Mouse (Mus musculus): ENCODE measurements around the gene Arhgap9.

DNA sequence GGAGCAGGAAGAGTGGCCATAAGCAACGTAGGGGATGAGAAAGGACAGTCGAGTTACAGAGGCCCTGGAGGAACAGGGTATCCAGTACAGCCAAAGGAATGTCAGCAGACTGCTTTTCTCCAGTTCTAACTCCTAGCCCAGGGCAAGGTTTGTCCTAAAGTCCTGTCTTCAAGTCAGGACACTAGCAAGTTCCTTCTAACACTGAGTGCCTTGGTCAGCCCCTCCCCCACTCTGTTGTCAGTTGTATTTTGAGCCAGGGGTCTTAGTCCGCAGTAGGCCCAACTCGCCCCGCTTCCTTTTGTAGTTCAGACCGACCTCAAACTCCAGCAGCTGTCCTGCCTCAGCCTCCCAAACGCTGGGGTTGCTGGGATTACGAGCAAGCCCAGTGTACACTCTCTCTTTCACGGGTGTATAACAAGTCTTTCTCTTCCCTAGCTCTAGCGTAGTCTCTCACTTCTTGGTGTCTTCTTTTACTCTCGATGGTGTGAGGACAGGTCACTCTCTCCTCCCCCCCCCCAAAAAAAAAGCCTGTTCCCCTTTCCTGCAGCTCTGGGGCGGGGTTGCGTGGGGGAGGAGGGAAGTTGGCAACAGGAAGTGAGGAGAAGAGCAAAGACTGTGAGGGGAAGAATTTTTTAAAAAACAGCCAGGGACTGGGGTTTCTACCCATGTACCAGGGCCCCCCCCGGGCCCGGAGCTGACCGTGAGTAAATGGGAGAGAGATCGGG, 1.5 kb downstream of the Arhgap9 start:
- TF ChIP-seq CTCF (IDR thresholded peaks at IDR 0.05; ENCODE audit: low read depth, low read length) (no peak), POLR2A (IDR thresholded peaks at IDR 0.05; ENCODE audit: borderline replicate concordance, low read depth, low read length) (no peak)

Measured in bone marrow macrophage, adult 2 months (primary cell).